Mouse (Mus musculus) right cerebral cortex, postnatal 36 days (tissue): Measurements from ENCODE around the gene Mamdc2.

Experiments
- DNase-seq, 2 experiments: peaks; one replicate each; pipeline ENCODE4 v3.0.0; 2022; ENCODE audit warnings: low spot score in 2 of 2, mixed read lengths in 1 of 2

Gene Mamdc2

GRCm38 (mm10) chr19:23274054-23274724, 174.1 kb downstream of the Mamdc2 start:
- no peak for DNase-seq

- DNase-seq = peak; percentile 69 to 75
Measured at GRCm38 (mm10) chr19:23273355-23274053, 174.7 kb downstream of the Mamdc2 start, which contains the start of gene Smc5. Smc5 (minus strand) TSS chr19:23273897.

- no peak for DNase-seq
Measured at GRCm38 (mm10) chr19:23256771-23257170, 191.5 kb downstream of the Mamdc2 start.
